Mouse (Mus musculus) neutrophil, adult 65 days (primary cell): ENCODE measurements around the gene Inpp4b. TPM values are rescaled to one million over a fixed set of nuclear protein-coding genes. Genes with fewer than 3 reads are reported as not detected.

Experiments used
- total RNA-seq: library from RNA; stranded (reverse); gene quantifications from 2 replicates; pipeline ENCODE4 v1.2.4, GENCODE M21; 2023

Inpp4b gene
- total RNA-seq, result 3.6 and 5.0 TPM in 2 replicates

DNA sequence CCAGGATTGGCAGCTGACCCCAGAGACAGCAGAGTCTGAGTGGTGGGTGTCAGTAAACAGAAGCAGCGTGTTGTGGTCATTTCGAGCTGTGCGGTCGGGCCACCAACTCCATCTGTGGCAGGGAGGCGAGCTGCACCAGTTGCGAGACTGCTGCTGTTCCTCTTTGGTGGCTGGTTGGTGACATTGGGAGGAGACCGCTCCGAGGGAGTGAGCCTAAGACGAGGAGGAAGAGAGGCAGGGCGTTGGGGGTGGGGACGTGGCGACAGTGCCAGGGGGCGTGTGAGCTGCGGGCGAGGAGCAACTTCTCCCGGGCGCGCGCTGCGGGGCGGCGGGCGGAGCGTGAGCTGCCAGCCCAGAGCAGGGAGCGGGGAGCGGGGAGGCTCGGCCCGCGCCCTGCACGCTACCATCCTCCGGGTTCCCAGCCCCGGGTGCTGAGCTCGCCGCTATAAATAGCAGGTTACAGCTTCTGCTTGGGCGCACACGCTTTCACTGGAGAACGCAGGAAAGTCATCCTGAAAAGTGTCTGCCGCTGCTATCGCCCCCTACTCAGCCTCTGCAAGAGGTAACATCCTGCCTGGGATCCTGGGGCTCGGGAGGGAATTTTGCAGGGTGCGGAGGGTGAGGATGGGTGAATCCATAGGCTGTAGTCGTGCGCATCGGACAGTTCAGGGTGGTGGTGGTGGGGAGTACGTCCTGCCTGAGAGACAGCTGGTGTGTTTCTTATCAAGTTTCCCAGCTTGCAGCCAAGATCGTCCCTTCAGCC lies at the start of gene Inpp4b:
Inpp4b (plus strand) TSS at position 321 of the 763 bp plus-strand sequence.

